Mouse (Mus musculus): ENCODE data around the gene Gm14151.
"Not testable (repeated sequence)": the region's sequence is repeated elsewhere in the genome, so short reads cannot be mapped to it uniquely, and the experiment has no call there.

Gm14151 gene

GRCm38 (mm10) chr2:151092250-151092649 is at the start of gene Gm14151:
Gm14151 (minus strand) TSS chr2:151092350.
- not testable (repeated sequence) for DNase-seq

GRCm38 (mm10) chr2:151097945-151098344 is 5.8 kb upstream of the Gm14151 start, which contains the start of gene Gm14147:
Gm14147 (plus strand) TSS chr2:151098245.
- DNase-seq, result not testable (repeated sequence)

- no peak for DNase-seq
Measured at GRCm38 (mm10) chr2:151056637-151057036, 35.5 kb downstream of the Gm14151 start.

GRCm38 (mm10) chr2:151040411-151040810 is 51.7 kb downstream of the Gm14151 start:
- no peak for DNase-seq

- no peak for DNase-seq
Measured at GRCm38 (mm10) chr2:151039726-151040125, 52.4 kb downstream of the Gm14151 start.

GRCm38 (mm10) chr2:151039232-151039695 is 52.9 kb downstream of the Gm14151 start, which contains the start of the genes Ninl and Nanp:
Ninl (minus strand) TSS chr2:151039382.
Nanp (minus strand) TSS chr2:151039398.
- DNase-seq, result peak; percentile 91

- DNase-seq, result no peak
Measured at GRCm38 (mm10) chr2:151038811-151039222, 53.3 kb downstream of the Gm14151 start.

- DNase-seq, result no peak
Measured at GRCm38 (mm10) chr2:151037876-151038552, 54.1 kb downstream of the Gm14151 start.

GRCm38 (mm10) chr2:151037292-151037691 is 54.9 kb downstream of the Gm14151 start:
- no peak for DNase-seq

Measured in right cerebral cortex, postnatal 25 days (tissue).